Mouse (Mus musculus): ENCODE results near the gene Ttyh1.
"Not testable (repeated sequence)": the region's sequence is repeated elsewhere in the genome, so short reads cannot be mapped to it uniquely, and the experiment has no call there.

Gene Ttyh1

GRCm38 (mm10) chr7:4144766-4145551, 25.8 kb downstream of the Ttyh1 start:
- peak in 1 of 2 experiments; percentile 20 for DNase-seq

DNA sequence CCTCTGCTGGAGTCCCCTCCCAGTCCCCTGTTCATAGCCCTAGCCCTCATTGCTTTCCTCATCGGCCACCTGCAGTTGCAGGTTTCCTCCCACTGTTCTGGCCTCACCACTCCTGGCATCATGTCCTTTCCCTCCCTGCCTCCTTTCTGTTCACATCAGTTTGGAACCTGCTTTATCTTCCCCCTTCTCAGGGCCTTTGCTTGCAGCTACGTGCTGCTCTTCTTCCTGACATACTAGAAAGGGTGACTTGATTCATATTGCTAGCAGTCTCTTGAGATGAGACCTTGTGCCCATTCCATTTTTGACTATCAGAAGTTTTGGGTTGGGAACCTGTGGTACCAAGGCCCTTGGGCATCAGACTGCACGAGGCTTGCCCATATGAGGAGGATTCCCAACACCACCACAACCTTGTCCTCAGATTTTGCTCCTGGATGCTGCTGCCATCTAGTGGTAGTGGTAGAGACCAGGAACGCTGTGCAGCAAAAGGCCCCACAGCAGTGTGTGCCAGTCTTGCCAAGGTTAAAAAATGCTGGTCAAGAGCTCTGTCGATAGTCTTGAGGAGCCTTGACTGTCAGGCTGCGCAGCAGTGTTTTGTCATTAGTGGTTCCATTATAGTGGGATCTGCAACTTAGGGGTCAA, 26.5 kb downstream of the Ttyh1 start:
- peak; percentile 48 to 74 for DNase-seq

- DNase-seq: peak; percentile 3 to 26
Observed at GRCm38 (mm10) chr7:4146241-4147180, 27.3 kb downstream of the Ttyh1 start.

- peak in 1 of 2 experiments; percentile 29 for DNase-seq
Observed at GRCm38 (mm10) chr7:4147371-4147770, 28.2 kb downstream of the Ttyh1 start.

DNA sequence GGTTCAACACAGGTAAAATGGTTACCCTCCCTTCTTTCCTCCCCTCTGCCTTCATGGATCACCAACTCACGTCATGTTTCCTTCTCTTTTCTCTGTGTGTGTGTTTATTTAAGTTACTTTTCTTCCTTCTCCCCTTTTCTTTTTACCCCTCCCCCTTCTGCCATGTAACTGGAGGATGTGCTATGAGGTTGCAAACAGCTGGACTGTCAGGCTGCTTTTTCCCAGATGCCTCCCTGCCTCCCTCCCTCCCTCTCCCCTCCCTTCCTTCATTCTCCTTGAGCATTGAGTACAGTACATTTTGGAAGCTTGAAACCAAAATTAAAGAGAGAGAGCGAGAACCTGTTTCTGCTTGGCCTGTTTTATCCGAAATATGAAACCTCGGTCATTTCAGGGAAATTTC, 28.6 kb downstream of the Ttyh1 start:
- DNase-seq: no peak

DNA sequence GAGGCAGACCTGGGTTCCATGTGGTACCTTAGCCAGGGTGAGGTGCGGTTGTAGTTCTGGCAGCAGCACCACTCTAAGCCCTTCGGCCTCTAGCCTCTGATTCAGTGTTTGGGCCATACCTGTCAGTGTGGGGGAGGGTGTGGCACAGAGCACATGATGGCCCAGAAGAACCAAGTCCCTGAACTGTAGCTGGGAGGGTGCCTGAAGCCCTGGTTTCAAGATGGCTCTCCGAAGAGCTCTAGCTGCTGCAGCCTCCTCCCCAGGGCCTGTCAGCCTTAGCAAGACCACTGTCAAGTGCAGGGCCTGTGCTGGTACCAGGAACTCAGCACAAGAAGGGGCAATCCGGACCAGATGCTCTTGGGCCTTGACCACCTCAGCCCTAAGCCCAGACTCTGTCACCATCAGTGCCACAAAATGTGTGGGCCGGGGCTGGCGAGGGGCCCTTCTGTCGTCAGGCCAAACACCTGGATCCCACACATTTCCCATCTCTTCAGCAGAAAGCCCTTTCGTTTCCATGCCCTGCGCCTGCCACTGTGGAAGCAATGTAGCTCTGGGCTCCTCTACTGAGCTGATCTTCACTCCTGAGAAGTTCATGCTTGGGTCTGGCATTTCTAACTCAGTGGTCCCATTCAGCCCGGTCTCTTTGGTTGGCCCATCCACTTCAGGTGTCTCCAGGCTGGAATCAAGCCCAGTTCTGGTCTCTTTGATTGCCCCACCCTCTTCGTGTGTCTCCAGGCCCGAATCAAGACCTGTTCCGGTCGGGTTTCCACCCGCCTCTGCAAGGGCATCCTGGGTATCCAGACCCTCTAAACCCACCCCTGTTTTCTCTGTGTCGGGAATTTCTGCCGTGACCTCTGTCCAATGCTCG, 29.4 kb downstream of the Ttyh1 start:
- no peak for DNase-seq

GRCm38 (mm10) chr7:4149209-4150054, 30.2 kb downstream of the Ttyh1 start:
- DNase-seq: peak; percentile 86 to 87

- DNase-seq: peak in 1 of 2 experiments; percentile 49
Observed at GRCm38 (mm10) chr7:4150059-4150541, 30.9 kb downstream of the Ttyh1 start, which contains the start of gene Leng9. Gene Leng9 (minus strand): TSS chr7:4150374.

GRCm38 (mm10) chr7:4150811-4151221, 31.6 kb downstream of the Ttyh1 start:
- DNase-seq: peak; percentile 59 to 65

GRCm38 (mm10) chr7:4151241-4151640, 32.0 kb downstream of the Ttyh1 start:
- DNase-seq: no peak

GRCm38 (mm10) chr7:4154356-4154755, 35.1 kb downstream of the Ttyh1 start:
- DNase-seq: no peak

DNA sequence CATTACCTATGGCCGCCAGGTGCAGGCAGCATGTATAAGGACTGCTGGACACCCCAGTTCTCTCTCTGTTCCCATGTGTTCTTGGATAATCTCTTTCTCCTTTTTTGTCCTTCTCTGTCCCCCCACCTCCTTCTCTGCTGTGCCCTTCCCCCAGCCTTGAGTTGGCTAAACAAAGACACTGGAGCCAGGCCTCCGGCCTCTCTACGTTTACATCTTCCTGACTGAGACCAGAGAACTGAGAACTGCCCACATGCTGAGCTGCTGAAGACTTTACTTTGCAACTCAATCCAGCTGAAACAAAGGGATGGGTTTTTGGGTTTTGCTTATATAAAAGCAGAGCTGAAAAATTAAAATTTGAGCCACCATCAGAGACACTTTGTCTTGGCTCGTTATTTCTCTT, 35.8 kb downstream of the Ttyh1 start:
- DNase-seq: no peak

DNA sequence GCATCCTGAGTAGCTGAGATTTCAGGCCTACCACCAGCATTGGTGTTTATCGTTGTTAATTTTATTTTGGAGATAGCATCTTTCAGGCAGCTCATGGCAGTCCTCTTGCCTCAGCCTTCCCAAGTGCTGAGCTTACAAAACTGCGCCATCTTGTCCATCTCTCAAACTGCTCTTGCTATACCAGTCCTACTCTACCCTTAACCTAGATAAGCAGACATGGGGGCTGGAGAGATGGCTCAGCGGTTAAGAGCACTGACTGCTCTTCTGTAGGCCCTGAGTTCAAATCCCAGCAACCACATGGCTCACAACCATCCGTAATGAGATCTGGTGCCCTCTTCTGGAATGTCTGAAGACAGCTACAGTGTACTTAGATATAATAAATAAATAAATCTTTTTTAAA, 42.4 kb downstream of the Ttyh1 start:
- DNase-seq: not testable (repeated sequence)

- DNase-seq: peak in 1 of 2 experiments; percentile 31
Observed at GRCm38 (mm10) chr7:4163571-4164072, 44.4 kb downstream of the Ttyh1 start.

- peak; percentile 73 to 88 for DNase-seq
Observed at GRCm38 (mm10) chr7:4164090-4164910, 45.1 kb downstream of the Ttyh1 start, which contains the start of gene Cdc42ep5. Gene Cdc42ep5 (minus strand): TSS chr7:4164860.

DNA sequence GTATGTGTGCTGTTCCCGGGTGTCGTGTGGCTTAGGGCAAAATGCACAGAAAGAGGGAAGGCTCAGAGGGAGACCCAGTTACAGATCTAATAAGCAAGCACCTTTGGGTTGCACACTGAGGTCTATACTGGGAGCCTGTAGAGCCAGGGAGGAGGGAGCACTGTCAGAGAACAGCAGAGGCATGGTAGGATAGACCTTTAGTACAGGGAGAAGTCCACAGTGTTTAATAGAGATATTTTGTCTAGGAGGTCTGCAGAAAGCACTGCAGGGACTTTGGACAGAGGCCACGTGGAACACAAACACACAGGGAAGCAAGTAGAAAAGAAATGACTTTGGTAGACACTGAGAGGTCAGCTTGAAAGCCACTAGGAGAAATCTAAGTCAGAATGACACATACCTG, 46.1 kb downstream of the Ttyh1 start:
- DNase-seq: no peak

- DNase-seq: no peak
Observed at GRCm38 (mm10) chr7:4167098-4167497, 47.9 kb downstream of the Ttyh1 start.

GRCm38 (mm10) chr7:4170193-4170938, 51.2 kb downstream of the Ttyh1 start:
- DNase-seq: no peak

GRCm38 (mm10) chr7:4178438-4178837, 59.2 kb downstream of the Ttyh1 start:
- DNase-seq: peak; percentile 56 to 64
